Mouse (Mus musculus): ENCODE results near the gene Yipf2. TPM values are rescaled to one million over a fixed set of nuclear protein-coding genes. Genes with fewer than 3 reads are reported as not detected.
"Not testable (repeated sequence)": the region's sequence is repeated elsewhere in the genome, so short reads cannot be mapped to it uniquely, and the experiment has no call there.

Yipf2 gene
- total and polyA plus RNA-seq, 2 experiments from 2014 or later, result 17.0 to 21.7 TPM

DNA sequence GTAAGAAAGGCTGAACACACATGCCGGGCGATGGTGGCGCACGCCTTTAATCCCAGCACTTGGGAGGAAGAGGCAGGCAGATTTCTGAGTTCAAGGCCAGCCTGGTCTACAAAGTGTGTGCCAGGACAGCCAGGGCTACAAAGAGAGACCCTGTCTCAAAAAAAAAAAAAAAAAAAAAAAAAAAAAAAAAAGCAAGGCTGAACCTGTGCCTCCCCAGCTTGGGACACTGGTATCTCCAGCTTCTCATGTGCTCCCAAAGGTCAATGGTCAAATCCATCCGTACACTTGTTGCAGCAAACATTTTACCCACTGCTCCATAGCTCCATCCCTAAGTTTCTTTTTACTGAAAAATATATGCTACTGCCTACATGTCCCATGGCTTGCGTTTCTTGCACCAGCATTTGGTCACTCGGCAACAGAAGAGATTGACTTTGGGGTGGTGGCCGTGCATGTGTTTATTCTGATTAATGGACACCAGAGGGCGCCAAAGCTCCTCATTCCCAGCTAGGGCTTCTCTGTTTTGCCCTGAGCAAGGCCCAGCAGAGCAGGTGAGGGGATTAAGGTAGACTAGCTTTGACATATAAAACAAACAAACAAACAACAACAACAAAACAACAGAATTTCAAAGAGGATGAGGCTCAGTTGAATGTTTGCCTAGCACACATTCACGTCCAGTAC, 9.2 kb upstream of the Yipf2 start:
- 48% methylated on average over 10 of the region's 10 CpGs for WGBS
- DNase-seq (ENCODE audit: low spot score), result peak; percentile 84
- H3K4me2 ChIP-seq (ENCODE audit: low read depth, low read length, poor library complexity, severe bottlenecking), result no peak overlapping the region
- ATAC-seq (ENCODE audit: low FRiP score), result no peak
- peak; percentile 92 for TF ChIP-seq CTCF (IDR thresholded peaks at IDR 0.05)
- H3K4me3 ChIP-seq (ENCODE audit: low read depth, low read length), result no peak overlapping the region
- H3K27ac ChIP-seq (ENCODE audit: low read depth, low read length), result no peak overlapping the region
- peaks cover 4% of the 10 kb centered on the region; the same call in 1 of the 2 replicates for H3K36me3 ChIP-seq (ENCODE audit: insufficient read depth, low read length)
- H3K4me1 ChIP-seq (ENCODE audit: insufficient read depth, low read length), result no peaks in the 10 kb centered on the region
- no peaks in the 10 kb centered on the region for H3K9me3 ChIP-seq (ENCODE audit: low read length)
- no peaks in the 10 kb centered on the region for H3K27me3 ChIP-seq (ENCODE audit: insufficient read depth, low read length)
- H3K9ac ChIP-seq (replicated peaks; ENCODE audit: low read length, poor library complexity, severe bottlenecking), result no peak overlapping the region

DNA sequence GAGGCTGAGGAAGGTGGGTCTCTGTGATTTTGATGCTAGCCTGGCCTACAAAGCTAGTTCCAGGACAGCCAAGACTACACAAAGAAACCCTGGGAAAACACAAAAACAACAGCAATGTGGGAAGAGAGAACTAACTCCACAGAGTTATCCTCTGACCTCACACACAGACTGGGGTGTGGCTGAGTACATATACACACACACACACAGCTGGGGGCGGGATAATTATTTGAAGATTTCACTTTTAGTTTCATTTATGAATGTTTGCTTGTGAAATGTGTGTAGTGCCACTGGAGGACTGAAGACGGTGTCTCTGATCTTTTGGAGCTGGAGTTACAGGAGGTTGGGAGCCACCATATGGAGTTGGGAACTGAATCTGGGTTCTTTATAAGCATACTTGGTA, 8.4 kb upstream of the Yipf2 start:
- DNase-seq (ENCODE audit: low spot score) (no peak), ATAC-seq (ENCODE audit: low FRiP score) (no peak)
- no peak for TF ChIP-seq CTCF (IDR thresholded peaks at IDR 0.05)
- Histone ChIP-seq H3K27me3 (ENCODE audit: insufficient read depth, low read length) (no peaks in the 10 kb centered on the region), H3K27ac (ENCODE audit: low read depth, low read length) (no peak overlapping the region), H3K4me1 (ENCODE audit: insufficient read depth, low read length) (no peaks in the 10 kb centered on the region), H3K36me3 (ENCODE audit: insufficient read depth, low read length) (peaks cover 4% of the 10 kb centered on the region; the same call in 1 of the 2 replicates), H3K9ac (replicated peaks; ENCODE audit: low read length, poor library complexity, severe bottlenecking) (no peak overlapping the region), H3K4me2 (ENCODE audit: low read depth, low read length, poor library complexity, severe bottlenecking) (no peak overlapping the region), H3K9me3 (ENCODE audit: low read length) (no peaks in the 10 kb centered on the region), H3K4me3 (ENCODE audit: low read depth, low read length) (no peak overlapping the region)
- WGBS, result 82% methylated on average over 2 of the region's 2 CpGs

- TF ChIP-seq CTCF (IDR thresholded peaks at IDR 0.05), result no peak
- Histone ChIP-seq H3K4me1 (ENCODE audit: insufficient read depth, low read length) (no peaks in the 10 kb centered on the region), H3K9me3 (ENCODE audit: low read length) (no peaks in the 10 kb centered on the region), H3K4me2 (ENCODE audit: low read depth, low read length, poor library complexity, severe bottlenecking) (no peak overlapping the region), H3K27ac (ENCODE audit: low read depth, low read length) (no peak overlapping the region), H3K4me3 (ENCODE audit: low read depth, low read length) (no peak overlapping the region), H3K9ac (replicated peaks; ENCODE audit: low read length, poor library complexity, severe bottlenecking) (no peak overlapping the region), H3K27me3 (ENCODE audit: insufficient read depth, low read length) (no peaks in the 10 kb centered on the region), H3K36me3 (ENCODE audit: insufficient read depth, low read length) (peaks cover 4% of the 10 kb centered on the region; the same call in 1 of the 2 replicates)
- DNase-seq (ENCODE audit: low spot score) (no peak), ATAC-seq (ENCODE audit: low FRiP score) (no peak)
- WGBS, result 82% methylated on average over 3 of the region's 3 CpGs
These were observed 7.6 kb upstream of the Yipf2 start for GRCm38 (mm10) chr9:21600186-21600585.

DNA sequence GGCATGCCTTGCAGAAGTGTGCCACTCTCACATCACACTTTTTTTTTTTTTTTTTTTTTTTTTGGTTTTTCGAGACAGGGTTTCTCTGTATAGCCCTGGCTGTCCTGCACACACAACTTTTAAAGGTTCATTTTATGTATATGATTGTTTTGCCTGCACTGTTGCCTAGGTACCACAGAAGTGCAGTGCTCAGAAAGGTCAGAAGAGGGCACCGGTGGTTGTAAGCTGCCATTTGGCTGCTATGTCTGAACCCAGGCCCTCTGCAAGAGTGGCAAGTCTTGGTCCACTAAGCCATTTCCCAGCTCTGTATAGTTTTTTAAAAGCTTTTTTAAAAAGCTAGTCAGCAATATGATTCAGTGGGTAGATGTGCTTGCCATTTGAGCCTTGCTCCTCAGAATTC, 5.6 kb upstream of the Yipf2 start:
- WGBS, result 31% methylated on average over 2 of the region's 2 CpGs
- Histone ChIP-seq H3K4me1 (ENCODE audit: insufficient read depth, low read length) (peaks cover 4% of the 10 kb centered on the region; the same call in 1 of the 2 replicates), H3K9me3 (ENCODE audit: low read length) (no peaks in the 10 kb centered on the region), H3K36me3 (ENCODE audit: insufficient read depth, low read length) (peaks cover 4% of the 10 kb centered on the region; the same call in 1 of the 2 replicates), H3K9ac (replicated peaks; ENCODE audit: low read length, poor library complexity, severe bottlenecking) (no peak overlapping the region), H3K27ac (ENCODE audit: low read depth, low read length) (no peak overlapping the region), H3K4me3 (ENCODE audit: low read depth, low read length) (no peak overlapping the region), H3K27me3 (ENCODE audit: insufficient read depth, low read length) (no peaks in the 10 kb centered on the region), H3K4me2 (ENCODE audit: low read depth, low read length, poor library complexity, severe bottlenecking) (no peak overlapping the region)
- TF ChIP-seq CTCF (IDR thresholded peaks at IDR 0.05), result peak; percentile 46
- DNase-seq (ENCODE audit: low spot score) (peak; percentile 36), ATAC-seq (ENCODE audit: low FRiP score) (no peak)

DNA sequence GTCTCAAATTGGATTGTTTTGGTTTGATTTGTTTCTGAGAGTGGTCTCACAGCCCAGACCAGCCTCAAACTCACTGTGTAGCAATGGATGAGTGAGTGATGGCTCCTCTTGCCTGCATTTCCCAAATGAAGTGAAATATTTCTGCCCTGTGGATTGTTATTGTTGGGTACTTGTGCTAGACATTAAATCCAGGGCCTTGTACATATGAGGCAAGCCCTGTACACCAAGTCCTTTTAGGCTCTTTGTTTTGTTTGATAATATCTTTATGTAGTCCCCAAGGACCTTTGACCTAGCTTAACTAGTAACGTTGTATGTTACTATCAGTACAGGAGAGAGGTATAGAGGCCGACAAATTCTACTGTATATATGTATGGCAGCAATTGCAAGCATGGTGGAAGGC, 2.2 kb upstream of the Yipf2 start:
- Histone ChIP-seq H3K9me3 (ENCODE audit: low read length) (no peaks in the 10 kb centered on the region), H3K36me3 (ENCODE audit: insufficient read depth, low read length) (peaks cover 6% of the 10 kb centered on the region; the same call in 1 of the 2 replicates), H3K9ac (replicated peaks; ENCODE audit: low read length, poor library complexity, severe bottlenecking) (no peak overlapping the region), H3K27me3 (ENCODE audit: insufficient read depth, low read length) (no peaks in the 10 kb centered on the region), H3K4me2 (ENCODE audit: low read depth, low read length, poor library complexity, severe bottlenecking) (no peak overlapping the region), H3K4me3 (ENCODE audit: low read depth, low read length) (no peak overlapping the region), H3K27ac (ENCODE audit: low read depth, low read length) (no peak overlapping the region), H3K4me1 (ENCODE audit: insufficient read depth, low read length) (peaks cover 8% of the 10 kb centered on the region)
- TF ChIP-seq CTCF (IDR thresholded peaks at IDR 0.05), result no peak
- no peak for DNase-seq (ENCODE audit: low spot score)
- WGBS, result 91% methylated on average over 2 of the region's 2 CpGs
- ATAC-seq (ENCODE audit: low FRiP score), result no peak

- Histone ChIP-seq H3K4me3 (ENCODE audit: low read depth, low read length) (peak overlapping the region; percentile 92; the same call in 1 of the 2 replicates), H3K4me2 (ENCODE audit: low read depth, low read length, poor library complexity, severe bottlenecking) (peak overlapping the region; percentile 89), H3K9ac (replicated peaks; ENCODE audit: low read length, poor library complexity, severe bottlenecking) (peak overlapping the region; percentile 24; the same call in 1 of the 2 replicates)
- not testable (repeated sequence) for H3K27me3 ChIP-seq (ENCODE audit: insufficient read depth, low read length); ATAC-seq (ENCODE audit: low FRiP score); DNase-seq (ENCODE audit: low spot score); H3K9me3 ChIP-seq (ENCODE audit: low read length); H3K27ac ChIP-seq (ENCODE audit: low read depth, low read length); H3K36me3 ChIP-seq (ENCODE audit: insufficient read depth, low read length); H3K4me1 ChIP-seq (ENCODE audit: insufficient read depth, low read length)
- WGBS, result 88% methylated on average over 8 of the region's 8 CpGs
These were observed 1.7 kb upstream of the Yipf2 start for GRCm38 (mm10) chr9:21594350-21594749.

Measured in midbrain, postnatal 0 days (tissue).